Mouse (Mus musculus) ES-Bruce4 (cell line): ENCODE data around the gene Smarcd1. TPM values are rescaled to one million over a fixed set of nuclear protein-coding genes. Genes with fewer than 3 reads are reported as not detected.
A peak's percentile ranks its signal among the peaks of the same experiment; 100 is the strongest.

Experiments
- H3K27ac ChIP-seq: 2 replicates; pipeline ENCODE4 v1.5.1; 2012; ENCODE audit warnings: low read length, inconsistent platforms; ENCODE audit not compliant: insufficient read depth
- H3K27me3 ChIP-seq: 2 replicates; pipeline ENCODE4 v1.6.1; 2012; ENCODE audit warnings: mild to moderate bottlenecking, low read length, inconsistent platforms; ENCODE audit not compliant: control insufficient read depth, poor library complexity, insufficient read depth, severe bottlenecking
- H3K36me3 ChIP-seq: 2 replicates; pipeline ENCODE4 v1.6.1; 2012; ENCODE audit warnings: inconsistent platforms, mild to moderate bottlenecking, low read length, moderate library complexity; ENCODE audit not compliant: control insufficient read depth, poor library complexity, insufficient read depth, severe bottlenecking
- H3K4me1 ChIP-seq: one replicate; pipeline ENCODE4 v1.8.1; 2011; ENCODE audit warnings: low read length; ENCODE audit not compliant: control insufficient read depth, insufficient read depth
- H3K4me3 ChIP-seq: 2 replicates; pipeline ENCODE4 v1.5.1; 2011; ENCODE audit warnings: low read depth, mild to moderate bottlenecking, low read length
- H3K9ac ChIP-seq: 2 replicates; pipeline ENCODE4 v1.6.1; 2012; ENCODE audit warnings: low read depth, mild to moderate bottlenecking, inconsistent platforms; ENCODE audit not compliant: poor library complexity, severe bottlenecking
- H3K9me3 ChIP-seq: replicated peaks from 2 replicates; pipeline ENCODE4 v1.6.1; 2012; ENCODE audit warnings: mild to moderate bottlenecking, low read length, inconsistent platforms; ENCODE audit not compliant: control insufficient read depth, poor library complexity, insufficient read depth, severe bottlenecking
- CTCF ChIP-seq: IDR thresholded peaks from one replicate; pipeline ENCODE4 v1.8.1; 2011; ENCODE audit warnings: low read depth, low read length
- EP300 ChIP-seq: IDR thresholded peaks from 2 replicates; pipeline ENCODE4 v1.6.1; 2011; ENCODE audit warnings: low read depth, low read length; ENCODE audit not compliant: insufficient read depth
- POLR2A ChIP-seq: IDR thresholded peaks from one replicate; pipeline ENCODE4 v1.8.1; 2011; ENCODE audit warnings: low read length; ENCODE audit not compliant: insufficient read depth
- polyA plus RNA-seq: library from polyadenylated mRNA; stranded (reverse); fragments of >200 nt; gene quantifications from 2 replicates; pipeline ENCODE4 v1.2.4, GENCODE M21; 2011; ENCODE audit warnings: low read depth; ENCODE audit not compliant: missing spikeins, insufficient read depth, insufficient read length

Smarcd1 gene
- polyA plus RNA-seq, 1 experiment = 92.3 TPM

DNA sequence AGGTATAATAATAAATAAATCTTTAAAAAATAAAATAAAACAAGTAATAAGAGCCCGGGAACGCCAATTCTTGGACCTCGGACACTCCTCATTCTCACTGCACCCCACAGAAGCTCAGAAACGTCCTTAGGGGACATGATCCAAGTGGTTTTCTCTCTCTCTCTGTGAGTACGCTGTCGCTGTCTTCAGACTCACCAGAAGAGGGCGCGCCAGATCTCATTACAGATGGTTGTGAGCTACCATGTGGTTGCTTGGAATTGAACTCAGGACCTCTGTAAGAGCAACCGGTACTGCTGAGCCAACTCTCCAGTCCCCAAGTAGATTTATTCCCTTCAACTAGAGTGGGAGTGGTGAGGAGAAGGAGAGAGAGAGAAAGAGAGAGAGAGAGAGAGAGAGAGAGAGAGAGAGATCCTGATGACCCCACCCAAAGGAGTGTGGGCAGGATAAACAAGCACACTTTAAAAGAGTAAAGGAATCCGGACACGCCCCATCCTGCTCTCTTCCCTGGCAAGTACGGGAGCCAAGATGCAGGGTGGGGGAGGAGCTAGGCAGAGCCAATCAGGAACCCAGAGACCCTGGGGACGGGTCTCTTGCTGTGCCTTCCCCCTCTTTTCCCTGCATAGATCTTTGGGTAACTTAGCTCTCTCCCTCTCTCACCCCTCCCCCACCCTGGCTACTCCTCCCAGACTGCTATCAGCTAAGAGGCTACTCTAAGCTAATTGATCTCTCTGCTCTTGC, 23.7 kb upstream of the Smarcd1 start:
- H3K9ac ChIP-seq = peak overlapping the region; percentile 39; the same call in 1 of the 2 replicates
- TF ChIP-seq CTCF = peak; percentile 64
- TF ChIP-seq POLR2A = no peak
- no peak for TF ChIP-seq EP300
- peaks cover 3% of the 10 kb centered on the region for H3K4me1 ChIP-seq
- 0 out of 2 replicates have a peak overlapping the region, but pooled peaks have one; percentile 36 for H3K4me3 ChIP-seq
- no peaks in the 10 kb centered on the region for H3K9me3 ChIP-seq
- H3K27me3 ChIP-seq = no peaks in the 10 kb centered on the region
- H3K36me3 ChIP-seq = no peaks in the 10 kb centered on the region
- peak overlapping the region; percentile 92 for H3K27ac ChIP-seq

DNA sequence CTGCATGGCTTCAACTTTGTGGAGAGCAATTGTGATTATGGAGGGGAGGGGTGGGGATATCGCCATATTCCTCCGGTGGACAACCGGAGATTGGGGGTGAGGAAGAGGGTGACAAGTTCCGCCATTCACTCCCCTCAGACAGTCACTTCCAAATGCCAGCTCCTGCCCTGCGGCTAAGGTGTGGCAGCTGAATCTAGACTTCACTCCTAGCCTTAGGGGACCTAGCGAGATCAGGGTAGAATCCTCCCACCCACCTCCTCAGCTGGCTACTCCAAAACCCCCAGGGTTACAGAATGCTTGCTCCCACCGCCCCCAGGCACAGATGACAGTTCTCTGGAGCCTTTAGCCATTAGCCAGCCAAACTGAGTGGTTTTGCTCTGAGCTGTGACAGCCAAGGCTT, 22.9 kb upstream of the Smarcd1 start:
- peak overlapping the region; percentile 92 for H3K27ac ChIP-seq
- H3K4me3 ChIP-seq = peak overlapping the region; percentile 36; the same call in 1 of the 2 replicates
- H3K27me3 ChIP-seq = no peaks in the 10 kb centered on the region
- no peak overlapping the region for H3K9ac ChIP-seq
- TF ChIP-seq EP300 (peak; percentile 22; the same call in 1 of the 2 replicates), POLR2A (no peak)
- no peaks in the 10 kb centered on the region for H3K36me3 ChIP-seq
- no peaks in the 10 kb centered on the region for H3K9me3 ChIP-seq
- H3K4me1 ChIP-seq = peaks cover 3% of the 10 kb centered on the region

DNA sequence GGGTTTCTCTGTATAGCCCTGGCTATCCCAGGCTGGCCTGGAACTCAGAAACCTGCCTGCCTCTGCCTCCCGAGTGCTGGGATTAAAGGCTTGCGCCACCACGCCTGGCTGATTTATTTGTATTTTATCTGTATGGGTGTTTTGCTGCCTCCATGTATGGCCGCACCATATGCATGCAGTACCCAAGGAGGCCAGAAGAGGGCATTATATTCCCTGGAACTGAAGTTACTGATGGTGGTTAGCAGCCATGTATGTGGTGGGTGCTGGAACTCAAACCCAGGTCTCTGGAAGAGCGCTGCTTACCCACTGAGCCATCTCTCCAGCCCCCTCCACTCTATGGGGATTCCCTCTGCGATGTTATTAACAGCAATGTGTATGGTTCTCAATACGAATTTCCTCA, 19.0 kb upstream of the Smarcd1 start:
- H3K4me3 ChIP-seq = no peak overlapping the region
- no peaks in the 10 kb centered on the region for H3K9me3 ChIP-seq
- no peaks in the 10 kb centered on the region for H3K36me3 ChIP-seq
- H3K9ac ChIP-seq = no peak overlapping the region
- TF ChIP-seq CTCF (peak; percentile 55), POLR2A (no peak)
- no peaks in the 10 kb centered on the region for H3K27me3 ChIP-seq
- H3K4me1 ChIP-seq = peaks cover 3% of the 10 kb centered on the region
- H3K27ac ChIP-seq = no peak overlapping the region

DNA sequence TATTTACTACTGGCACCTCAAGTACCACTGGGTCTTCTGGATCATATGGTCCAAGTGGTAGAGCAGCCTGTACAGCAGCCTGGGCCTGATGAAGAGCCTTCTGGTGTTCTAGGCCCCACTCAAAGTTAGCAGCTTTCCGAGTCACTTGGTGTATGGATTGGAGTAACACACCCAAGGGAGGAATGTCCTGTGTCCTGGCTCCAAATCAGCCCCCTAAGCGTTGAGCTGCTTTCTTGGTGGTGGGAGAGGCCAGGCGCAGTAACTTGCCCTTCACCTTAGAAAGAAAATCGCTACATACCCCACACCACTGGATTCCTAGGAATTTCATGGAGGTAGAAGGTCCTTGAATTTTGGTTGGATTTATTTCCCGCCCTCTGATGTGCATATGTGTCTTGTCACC, 17.8 kb upstream of the Smarcd1 start:
- Histone ChIP-seq H3K9me3 (no peaks in the 10 kb centered on the region), H3K4me1 (peaks cover 3% of the 10 kb centered on the region), H3K36me3 (no peaks in the 10 kb centered on the region), H3K27ac (no peak overlapping the region), H3K9ac (no peak overlapping the region), H3K27me3 (no peaks in the 10 kb centered on the region), H3K4me3 (no peak overlapping the region)
- TF ChIP-seq CTCF (no peak), POLR2A (no peak), EP300 (no peak)

DNA sequence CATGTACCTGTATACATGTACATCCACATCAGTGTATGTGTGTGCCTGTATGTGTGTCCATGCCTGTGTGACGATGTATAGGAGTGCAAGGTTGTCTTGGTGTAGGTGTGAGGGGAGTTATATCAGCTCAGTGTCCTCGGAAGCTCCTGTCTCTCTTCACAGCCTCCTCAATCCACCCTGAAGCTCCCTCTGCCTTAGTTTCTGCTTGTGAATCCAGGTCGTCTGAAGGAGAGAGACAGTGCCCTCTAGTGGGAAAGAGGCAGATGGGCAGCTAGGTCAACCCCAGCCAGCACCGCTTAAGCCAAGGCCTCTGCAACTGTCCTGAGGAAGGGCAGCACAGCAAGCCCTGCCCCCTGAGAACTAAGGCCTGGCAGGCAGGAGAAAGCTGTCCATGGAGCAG, 13.2 kb upstream of the Smarcd1 start:
- Histone ChIP-seq H3K9ac (no peak overlapping the region), H3K4me3 (no peak overlapping the region), H3K27ac (no peak overlapping the region), H3K27me3 (no peaks in the 10 kb centered on the region), H3K9me3 (no peaks in the 10 kb centered on the region), H3K36me3 (no peaks in the 10 kb centered on the region), H3K4me1 (no peaks in the 10 kb centered on the region)
- TF ChIP-seq CTCF (peak; percentile 96), POLR2A (no peak), EP300 (no peak)

DNA sequence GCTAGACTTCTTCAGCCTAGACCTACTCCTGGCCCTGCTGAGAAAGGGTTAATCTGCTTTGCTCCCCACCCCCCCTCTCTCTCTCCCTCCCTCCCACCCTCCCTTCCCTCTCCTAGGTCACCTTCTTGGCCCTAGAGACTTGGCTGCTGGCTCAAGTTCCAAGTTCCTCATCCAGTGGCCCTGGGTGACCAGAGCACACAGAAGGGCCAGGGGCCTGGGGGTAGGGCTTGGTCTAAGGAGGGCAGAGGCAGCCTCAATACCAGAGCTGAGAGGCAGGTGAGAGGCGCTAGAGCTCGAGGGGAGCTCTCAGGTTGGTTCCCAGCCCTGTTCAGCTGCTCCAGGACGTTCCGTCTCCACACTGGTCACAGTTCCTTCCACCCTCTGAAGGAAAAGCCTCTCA, 11.0 kb upstream of the Smarcd1 start:
- Histone ChIP-seq H3K9me3 (no peaks in the 10 kb centered on the region), H3K4me1 (no peaks in the 10 kb centered on the region), H3K9ac (no peak overlapping the region), H3K4me3 (no peak overlapping the region), H3K27ac (no peak overlapping the region), H3K27me3 (no peaks in the 10 kb centered on the region), H3K36me3 (no peaks in the 10 kb centered on the region)
- no peak for TF ChIP-seq EP300
- TF ChIP-seq CTCF = no peak
- no peak for TF ChIP-seq POLR2A
